Mouse (Mus musculus) brown adipose tissue, adult 24 weeks (tissue): ENCODE measurements at regions not wholly inside any gene's neighbourhood (a gene's known extent, or its start where the extent isn't known, plus 50 kb on each side); places are given as distances from the start of the nearest gene placed in this dataset.

ENCODE experiments used
- H3K27ac ChIP-seq: fragments of 200-500 bp; replicated peaks from 2 replicates; pipeline ENCODE4 v1.5.1; 2012; ENCODE audit warnings: low read depth, mild to moderate bottlenecking, low read length
- H3K4me1 ChIP-seq: fragments of 200-500 bp; 2 replicates; pipeline ENCODE4 v1.6.1; 2012; ENCODE audit warnings: low read length, mixed read lengths; ENCODE audit not compliant: control insufficient read depth, insufficient read depth, insufficient read length
- H3K4me3 ChIP-seq: fragments of 200-500 bp; 2 replicates; pipeline ENCODE4 v1.5.1; 2012; ENCODE audit warnings: low read depth, mild to moderate bottlenecking, low read length, moderate library complexity; ENCODE audit not compliant: insufficient read depth

- Histone ChIP-seq H3K4me1 (no peaks in the 10 kb centered on the region), H3K4me3 (no peak overlapping the region), H3K27ac (no peak overlapping the region)
Observed at GRCm38 (mm10) chr6:66478326-66478964, 56.7 kb upstream of the Mad2l1 start.

GRCm38 (mm10) chr6:66479576-66479975 lies 55.6 kb upstream of the Mad2l1 start:
- no peak overlapping the region for H3K4me3 ChIP-seq
- H3K27ac ChIP-seq = no peak overlapping the region
- H3K4me1 ChIP-seq = no peaks in the 10 kb centered on the region

DNA sequence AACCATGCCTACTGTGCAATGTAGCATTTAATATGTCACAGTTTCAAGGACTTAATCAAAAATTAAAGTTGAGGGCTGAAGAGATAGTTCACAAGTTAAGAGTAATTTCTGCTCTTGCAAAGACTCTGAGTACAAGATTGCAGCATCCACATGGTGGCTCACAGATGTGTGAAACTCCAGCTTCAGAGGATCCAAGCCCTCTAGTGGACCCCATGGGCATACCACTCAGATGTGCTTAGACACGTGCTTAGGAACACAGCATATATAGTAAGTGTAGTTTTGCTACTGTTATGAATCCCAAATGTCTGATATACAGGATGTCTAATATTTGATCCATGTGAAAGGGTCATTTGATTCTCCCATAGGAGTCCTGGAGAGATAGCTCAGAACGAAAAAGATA lies 55.0 kb upstream of the Mad2l1 start:
- H3K27ac ChIP-seq = no peak overlapping the region
- no peaks in the 10 kb centered on the region for H3K4me1 ChIP-seq
- no peak overlapping the region for H3K4me3 ChIP-seq

DNA sequence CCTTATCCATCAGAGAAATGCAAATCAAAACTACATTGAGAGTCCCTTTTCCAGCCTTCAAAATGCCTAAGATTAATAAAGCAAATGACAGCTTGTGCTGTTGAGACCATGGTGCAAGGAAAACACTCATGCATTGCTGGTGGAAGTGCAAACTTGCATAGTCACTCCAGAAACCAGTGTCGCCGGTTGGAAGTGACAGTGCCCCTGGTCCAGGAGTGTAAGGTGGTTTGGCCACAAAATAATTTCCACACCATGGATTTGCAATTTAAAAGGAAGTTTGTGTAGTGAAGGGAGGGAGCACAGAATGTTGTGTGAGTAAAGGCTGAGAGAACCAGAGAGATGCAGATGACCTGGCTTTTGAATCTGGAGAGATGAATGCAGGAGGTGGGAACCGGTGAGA lies 52.4 kb upstream of the Mad2l1 start:
- Histone ChIP-seq H3K27ac (no peak overlapping the region), H3K4me1 (no peaks in the 10 kb centered on the region), H3K4me3 (no peak overlapping the region)
